Mouse (Mus musculus) heart, embryonic 12.5 days (tissue): ENCODE results near the gene Sfmbt2. TPM values are rescaled to one million over a fixed set of nuclear protein-coding genes. Genes with fewer than 3 reads are reported as not detected.

Experiments
- ATAC-seq: fragments of 200-750 bp; cut with Nextera tagmentation; 2 replicates; pipeline ENCODE4 v1.8.0; 2017; ENCODE audit warnings: moderate TSS enrichment, moderate library complexity; ENCODE audit not compliant: insufficient number of reproducible peaks, low FRiP score
- H3K27ac ChIP-seq: fragments of 300-500 bp; sonication (generic); 2 replicates; pipeline ENCODE4 v1.5.1; 2016; ENCODE audit warnings: mild to moderate bottlenecking, moderate library complexity; ENCODE audit not compliant: poor library complexity, severe bottlenecking
- H3K27me3 ChIP-seq: fragments of 300-500 bp; sonication (generic); replicated peaks from 2 replicates; pipeline ENCODE4 v1.6.1; 2016; ENCODE audit warnings: mild to moderate bottlenecking, moderate library complexity
- H3K36me3 ChIP-seq: fragments of 300-500 bp; sonication (generic); 2 replicates; pipeline ENCODE4 v1.6.1; 2016; ENCODE audit warnings: mild to moderate bottlenecking, moderate library complexity
- H3K4me1 ChIP-seq: fragments of 300-500 bp; sonication (generic); replicated peaks from 2 replicates; pipeline ENCODE4 v1.6.1; 2016; ENCODE audit warnings: mild to moderate bottlenecking
- H3K4me2 ChIP-seq: fragments of 300-500 bp; sonication (generic); 2 replicates; pipeline ENCODE4 v1.6.1; 2016; ENCODE audit warnings: mild to moderate bottlenecking, moderate library complexity
- H3K4me3 ChIP-seq: fragments of 300-500 bp; sonication (generic); 2 replicates; pipeline ENCODE4 v1.5.1; 2016; ENCODE audit warnings: mild to moderate bottlenecking
- H3K9ac ChIP-seq: fragments of 300-500 bp; sonication (generic); 2 replicates; pipeline ENCODE4 v1.6.1; 2016; ENCODE audit warnings: mild to moderate bottlenecking, moderate library complexity
- H3K9me3 ChIP-seq: fragments of 300-500 bp; sonication (generic); replicated peaks from 2 replicates; pipeline ENCODE4 v1.6.1; 2016; ENCODE audit warnings: mild to moderate bottlenecking, moderate library complexity
- WGBS: fragments of 180-500 bp; shearing (Covaris S2); methylation state at CpG from one replicate; pipeline ENCODE4 v1.1.7; 2016; 5-methylcytosine and 5-hydroxymethylcytosine counted together
- microRNA counts: library from miRNA; unstranded; fragments of <30 nt; microRNA quantifications from one replicate; lab custom pipeline; 2017
- microRNA-seq: library from miRNA; unstranded; fragments of <30 nt; microRNA quantifications from one replicate; pipeline ENCODE4, GENCODE M21; 2017
- polyA plus RNA-seq: library from polyadenylated mRNA; unstranded; fragments of >200 nt; fragmentation: Nextera tagmentation; extraction: Ambion mirVana; gene quantifications from 2 replicates; pipeline ENCODE4 v1.2.1, GENCODE M21; 2016

Gene Sfmbt2
- polyA plus RNA-seq, 1 experiment from 2014 or later = 2.0 TPM

- no peak overlapping the region for H3K4me3 ChIP-seq
- peaks cover 10% of the 10 kb centered on the region for H3K27me3 ChIP-seq
- H3K4me1 ChIP-seq = peaks cover 13% of the 10 kb centered on the region
- no peak overlapping the region for H3K9ac ChIP-seq
- H3K36me3 ChIP-seq = no peaks in the 10 kb centered on the region
- no peak for ATAC-seq
- H3K27ac ChIP-seq = no peak overlapping the region
- H3K9me3 ChIP-seq = no peaks in the 10 kb centered on the region
- WGBS = 78% methylated on average over 3 of the region's 3 CpGs
- no peak overlapping the region for H3K4me2 ChIP-seq
Measured at GRCm38 (mm10) chr2:10565491-10565890, 195.2 kb downstream of the Sfmbt2 start.

GRCm38 (mm10) chr2:10569392-10569791, 199.1 kb downstream of the Sfmbt2 start:
- WGBS = 7% methylated on average over 6 of the region's 6 CpGs
- Histone ChIP-seq H3K27me3 (peaks cover 34% of the 10 kb centered on the region), H3K4me3 (0 out of 2 replicates have a peak overlapping the region, but pooled peaks have one; percentile 6), H3K4me2 (peak overlapping the region; percentile 53), H3K9me3 (no peaks in the 10 kb centered on the region), H3K4me1 (peaks cover 13% of the 10 kb centered on the region), H3K27ac (no peak overlapping the region), H3K36me3 (no peaks in the 10 kb centered on the region), H3K9ac (no peak overlapping the region)
- no peak for ATAC-seq

DNA sequence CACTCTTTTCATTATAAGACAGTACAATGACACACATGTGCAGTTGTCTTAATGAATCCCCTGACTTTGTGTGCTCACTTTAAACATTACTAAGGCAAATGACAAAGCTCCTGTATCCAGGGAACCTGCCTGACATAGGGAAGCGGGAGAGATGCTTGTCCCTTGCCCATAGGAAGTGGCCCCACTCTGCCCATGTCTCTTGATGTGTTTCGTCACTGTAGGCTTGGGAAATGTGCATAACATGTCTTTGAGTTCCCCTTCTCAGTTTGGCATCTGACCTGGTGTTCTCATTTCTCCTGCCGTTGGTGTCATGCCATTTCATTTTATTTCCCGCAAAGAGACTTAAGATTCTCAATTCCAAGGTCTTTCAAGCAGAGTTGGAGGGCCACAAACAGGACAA, 202.0 kb downstream of the Sfmbt2 start:
- H3K4me3 ChIP-seq = no peak overlapping the region
- H3K9me3 ChIP-seq = no peaks in the 10 kb centered on the region
- no peaks in the 10 kb centered on the region for H3K36me3 ChIP-seq
- H3K27ac ChIP-seq = no peak overlapping the region
- H3K9ac ChIP-seq = no peak overlapping the region
- H3K4me1 ChIP-seq = peaks cover 13% of the 10 kb centered on the region
- ATAC-seq = no peak
- no peak overlapping the region for H3K4me2 ChIP-seq
- peaks cover 24% of the 10 kb centered on the region for H3K27me3 ChIP-seq
- 84% methylated on average over 4 of the region's 4 CpGs for WGBS

- Histone ChIP-seq H3K27ac (no peak overlapping the region), H3K9ac (no peak overlapping the region), H3K4me3 (no peak overlapping the region), H3K36me3 (no peaks in the 10 kb centered on the region), H3K27me3 (peaks cover 24% of the 10 kb centered on the region), H3K4me1 (no peaks in the 10 kb centered on the region), H3K9me3 (no peaks in the 10 kb centered on the region), H3K4me2 (no peak overlapping the region)
- WGBS = 39% methylated on average over 3 of the region's 3 CpGs
- no peak for ATAC-seq
Measured at GRCm38 (mm10) chr2:10575962-10576740, 205.8 kb downstream of the Sfmbt2 start.

DNA sequence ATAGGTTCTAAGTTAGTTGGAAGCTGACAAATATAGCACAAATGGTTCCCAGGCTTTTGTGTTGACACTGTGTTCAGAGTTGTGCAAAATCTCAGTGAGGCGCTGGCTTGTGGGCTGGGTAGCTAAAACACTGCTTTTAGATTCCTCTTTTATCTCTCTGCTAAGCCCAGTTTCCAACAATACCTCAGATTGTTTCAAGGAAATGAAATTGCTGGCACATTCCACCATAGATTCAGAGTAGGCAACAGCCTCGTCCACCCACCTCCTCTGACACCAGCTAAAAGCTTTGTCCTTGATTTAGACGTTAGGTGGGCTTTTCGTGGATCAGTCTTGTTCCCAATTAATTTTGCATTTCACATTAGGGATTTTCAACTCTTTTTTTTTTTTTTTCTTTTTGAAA, 212.4 kb downstream of the Sfmbt2 start:
- WGBS = 41% methylated on average over 4 of the region's 4 CpGs

GRCm38 (mm10) chr2:10583103-10583502, 212.8 kb downstream of the Sfmbt2 start:
- Histone ChIP-seq H3K9me3 (no peaks in the 10 kb centered on the region), H3K27me3 (no peaks in the 10 kb centered on the region; the same call in 1 of the 2 replicates), H3K4me1 (0 out of 2 replicates have a peak, but pooled peaks cover 7% of the 10 kb centered on the region), H3K9ac (no peak overlapping the region), H3K27ac (no peak overlapping the region), H3K36me3 (no peaks in the 10 kb centered on the region), H3K4me2 (no peak overlapping the region), H3K4me3 (no peak overlapping the region)
- 53% methylated on average over 5 of the region's 5 CpGs for WGBS
- ATAC-seq = no peak

More for the DNA sequence above, 212.4 kb downstream of the Sfmbt2 start:
- Histone ChIP-seq H3K27ac (no peak overlapping the region), H3K4me3 (no peak overlapping the region), H3K27me3 (no peaks in the 10 kb centered on the region; the same call in none of the 2 replicates), H3K4me1 (0 out of 2 replicates have a peak, but pooled peaks cover 7% of the 10 kb centered on the region), H3K9me3 (no peaks in the 10 kb centered on the region), H3K9ac (no peak overlapping the region), H3K36me3 (no peaks in the 10 kb centered on the region), H3K4me2 (no peak overlapping the region)
- no peak for ATAC-seq

- Histone ChIP-seq H3K36me3 (no peaks in the 10 kb centered on the region), H3K4me1 (no peaks in the 10 kb centered on the region), H3K4me3 (no peak overlapping the region), H3K9me3 (no peaks in the 10 kb centered on the region), H3K9ac (no peak overlapping the region), H3K27me3 (no peaks in the 10 kb centered on the region; the same call in 1 of the 2 replicates), H3K4me2 (no peak overlapping the region), H3K27ac (no peak overlapping the region)
- no peak for ATAC-seq
- WGBS = 74% methylated on average over 5 of the region's 5 CpGs
Measured at GRCm38 (mm10) chr2:10591310-10591709, 221.0 kb downstream of the Sfmbt2 start.

GRCm38 (mm10) chr2:10615500-10615899, 245.2 kb downstream of the Sfmbt2 start:
- no peaks in the 10 kb centered on the region; the same call in 1 of the 2 replicates for H3K9me3 ChIP-seq
- ATAC-seq = no peak
- no peak overlapping the region for H3K4me2 ChIP-seq
- no peaks in the 10 kb centered on the region for H3K4me1 ChIP-seq
- no peaks in the 10 kb centered on the region for H3K27me3 ChIP-seq
- H3K36me3 ChIP-seq = no peaks in the 10 kb centered on the region
- H3K9ac ChIP-seq = no peak overlapping the region
- H3K4me3 ChIP-seq = no peak overlapping the region
- WGBS = 67% methylated on average over 2 of the region's 2 CpGs
- H3K27ac ChIP-seq = no peak overlapping the region

MicroRNAs within 50 kb of the gene (microRNA counts, 519-probe panel; counts per million panel counts)
- microRNA mmu-miR-297a+mmu-miR-466f+mmu-miR-669b (lab: Ali Mortazavi, UCI) (not detected), microRNA mmu-miR-297b-3p (lab: Ali Mortazavi, UCI) (not detected), microRNA mmu-miR-297b-5p (lab: Ali Mortazavi, UCI) (not detected), microRNA mmu-miR-297c (lab: Ali Mortazavi, UCI) (not detected), microRNA mmu-miR-466a-3p+mmu-miR-466b-3-3p (lab: Ali Mortazavi, UCI) (4,586 counts per million, percentile 45 among the panel's probes with 10 or more counts), microRNA mmu-miR-466a-5p+mmu-miR-466e-5p (lab: Ali Mortazavi, UCI) (not detected), microRNA mmu-miR-466c-5p (lab: Ali Mortazavi, UCI) (not detected), microRNA mmu-miR-466d-3p (lab: Ali Mortazavi, UCI) (not detected), microRNA mmu-miR-466d-5p (lab: Ali Mortazavi, UCI) (not detected), microRNA mmu-miR-466f-5p (lab: Ali Mortazavi, UCI) (not detected), microRNA mmu-miR-466g (lab: Ali Mortazavi, UCI) (3,907 counts per million, percentile 30 among the panel's probes with 10 or more counts), microRNA mmu-miR-466h (lab: Ali Mortazavi, UCI) (not detected), microRNA mmu-miR-466l (lab: Ali Mortazavi, UCI) (not detected), microRNA mmu-miR-467a (lab: Ali Mortazavi, UCI) (not detected), microRNA mmu-miR-467b (lab: Ali Mortazavi, UCI) (not detected), microRNA mmu-miR-467c (lab: Ali Mortazavi, UCI) (not detected), microRNA mmu-miR-467d (lab: Ali Mortazavi, UCI) (not detected), microRNA mmu-miR-467e (lab: Ali Mortazavi, UCI) (not detected), microRNA mmu-miR-669a (lab: Ali Mortazavi, UCI) (4,223 counts per million, percentile 38 among the panel's probes with 10 or more counts), microRNA mmu-miR-669e (lab: Ali Mortazavi, UCI) (not detected), microRNA mmu-miR-669f (lab: Ali Mortazavi, UCI) (1,146 counts per million, percentile 1 among the panel's probes with 10 or more counts), microRNA mmu-miR-669g (lab: Ali Mortazavi, UCI) (not detected), microRNA mmu-miR-669h-5p (lab: Ali Mortazavi, UCI) (not detected), microRNA mmu-miR-669i (lab: Ali Mortazavi, UCI) (not detected), microRNA mmu-miR-669j (lab: Ali Mortazavi, UCI) (1,919 counts per million, percentile 5 among the panel's probes with 10 or more counts), microRNA mmu-miR-669m (lab: Ali Mortazavi, UCI) (not detected), microRNA mmu-miR-669o (lab: Ali Mortazavi, UCI) (not detected)

Small RNA genes lying within 50 kb of the gene (microRNA-seq; reads per million reads assigned to microRNA genes)
- gene Gm22051 = not detected
- gene Gm22072 = 0.71 reads per million
- not detected for gene Gm22091
- gene Gm22166 = not detected
- not detected for gene Gm22239
- not detected for gene Gm22626
- not detected for gene Gm22635
- gene Gm22677 = not detected
- gene Gm22678 = not detected
- gene Gm22775 = not detected
- gene Gm22925 = 1.2 reads per million
- gene Gm23108 = not detected
- gene Gm23288 = not detected
- gene Gm23542 = not detected
- gene Gm23569 = not detected
- not detected for gene Gm23571
- gene Gm23578 = not detected
- not detected for gene Gm23651
- not detected for gene Gm23988
- not detected for gene Gm24028
- gene Gm24167 = not detected
- gene Gm24315 = not detected
- gene Gm24342 = not detected
- gene Gm24488 = not detected
- not detected for gene Gm24640
- not detected for gene Gm24673
- gene Gm24761 = not detected
- not detected for gene Gm24806
- gene Gm25022 = not detected
- not detected for gene Gm25158
- gene Gm25263 = not detected
- not detected for gene Gm25285
- not detected for gene Gm25316
- not detected for gene Gm25451
- not detected for gene Gm25673
- gene Gm25680 = not detected
- gene Gm25701 = not detected
- gene Gm25753 = not detected
- gene Gm25943 = not detected
- gene Gm26060 = not detected
- gene Gm26073 = not detected
- gene Gm26092 = not detected
- gene Gm26156 = not detected
- gene Gm26229 = not detected
- not detected for gene Gm26398
- not detected for gene Gm26426
- not detected for gene Gm26431
- gene Gm26491 = not detected
- 3.3 reads per million, percentile 10 among the genes with 10 or more reads in this experiment for gene Mir297a-2
- not detected for gene Mir297a-3
- gene Mir297a-4 = not detected
- gene Mir297b = not detected
- not detected for gene Mir297c
- gene Mir466 = not detected
- not detected for gene Mir466b-1
- not detected for gene Mir466b-2
- gene Mir466b-3 = not detected
- gene Mir466b-4 = not detected
- not detected for gene Mir466b-5
- not detected for gene Mir466b-6
- gene Mir466b-7 = not detected
- not detected for gene Mir466b-8
- not detected for gene Mir466c-1
- not detected for gene Mir466c-2
- not detected for gene Mir466d
- gene Mir466e = not detected
- gene Mir466f-1 = not detected
- not detected for gene Mir466f-2
- gene Mir466f-3 = not detected
- not detected for gene Mir466g
- gene Mir466h = not detected
- not detected for gene Mir466l
- not detected for gene Mir466m
- gene Mir466n = 10.1 reads per million, percentile 24 among the genes with 10 or more reads in this experiment
- gene Mir466o = not detected
- gene Mir466p = not detected
- not detected for gene Mir467a-1
- not detected for gene Mir467a-10
- gene Mir467a-2 = not detected
- not detected for gene Mir467a-3
- not detected for gene Mir467a-4
- gene Mir467a-5 = not detected
- not detected for gene Mir467a-6
- gene Mir467a-7 = not detected
- gene Mir467a-8 = not detected
- gene Mir467a-9 = not detected
- gene Mir467b = 1.9 reads per million
- 1,108 reads per million, percentile 79 among the genes with 10 or more reads in this experiment for gene Mir467c
- gene Mir467d = 1,176 reads per million, percentile 80 among the genes with 10 or more reads in this experiment
- 946 reads per million, percentile 78 among the genes with 10 or more reads in this experiment for gene Mir467e
- not detected for gene Mir669a-1
- not detected for gene Mir669a-10
- not detected for gene Mir669a-11
- gene Mir669a-12 = not detected
- gene Mir669a-2 = not detected
- not detected for gene Mir669a-3
- not detected for gene Mir669a-4
- gene Mir669a-5 = not detected
- not detected for gene Mir669a-6
- not detected for gene Mir669a-7
- gene Mir669a-8 = not detected
- gene Mir669a-9 = not detected
- not detected for gene Mir669b
- 88.9 reads per million, percentile 51 among the genes with 10 or more reads in this experiment for gene Mir669c
- not detected for gene Mir669d
- gene Mir669d-2 = not detected
- gene Mir669e = 20.7 reads per million, percentile 34 among the genes with 10 or more reads in this experiment
- 2.1 reads per million for gene Mir669f
- not detected for gene Mir669g
- 5.9 reads per million, percentile 18 among the genes with 10 or more reads in this experiment for gene Mir669h
- not detected for gene Mir669i
- not detected for gene Mir669j
- gene Mir669k = not detected
- gene Mir669l = 226 reads per million, percentile 62 among the genes with 10 or more reads in this experiment
- gene Mir669m-1 = not detected
- not detected for gene Mir669m-2
- gene Mir669o = 309 reads per million, percentile 66 among the genes with 10 or more reads in this experiment
- not detected for gene Mir669p-1
- gene Mir669p-2 = not detected

Other genes with a start within 250 kb of the Sfmbt2 start
- gene Itih2, start 239.1 kb upstream of the Sfmbt2 start, polyA plus RNA-seq = 0.53 and 4.5 TPM in 2 replicates
- 3.3 and 3.6 TPM in 2 replicates for gene Itih5, start 216.9 kb upstream of the Sfmbt2 start, polyA plus RNA-seq